In the genomic region with DNA sequence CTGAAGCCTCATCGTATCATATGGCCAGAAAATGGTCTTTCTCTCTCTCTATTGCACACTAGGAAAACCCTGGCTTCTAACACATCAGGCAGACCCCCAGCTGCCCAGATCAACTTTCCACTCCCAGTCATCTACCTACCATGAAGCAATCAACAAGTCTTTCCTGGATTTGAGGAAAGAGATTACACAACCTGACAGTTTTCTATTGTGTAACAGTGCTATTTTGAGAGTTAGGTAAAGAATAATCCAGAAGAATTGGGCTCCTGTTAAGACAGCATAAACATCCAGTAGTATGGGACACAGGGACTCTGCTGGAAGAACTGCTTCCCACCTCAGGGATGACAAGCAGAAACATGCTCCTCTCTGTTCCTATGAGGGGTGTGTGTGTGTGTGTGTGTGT, we compare ENCODE assay signal across 14 mouse cellular contexts.
"Had no signal": no experiment of that assay in that cellular context is flagged by ENCODE, and none has a peak within 500 bp of the region (broad histone marks: within the 10 kb centered on the region; RNA-seq: fewer than 3 reads in every experiment).

No protein-coding gene starts in this region.

- H3K27me3 ChIP-seq: intestine, embryonic 15.5 days; limb, embryonic 12.5 days; liver, embryonic 13.5 days; midbrain, embryonic 13.5 days; neural tube, embryonic 15.5 days had no signal

- ATAC-seq: intestine, embryonic 15.5 days; midbrain, embryonic 13.5 days had no signal

- H3K27ac ChIP-seq: intestine, embryonic 15.5 days; kidney, postnatal 0 days; layer of hippocampus, adult 2 months; limb, embryonic 12.5 days; liver, embryonic 13.5 days; midbrain, embryonic 13.5 days; neural tube, embryonic 15.5 days; stomach, postnatal 0 days had no signal

- DNase-seq: kidney, postnatal 4 days; liver, embryonic 13.5 days; lung, embryonic 14.5 days; right cerebral cortex, adult 18-20 months; right cerebral cortex, postnatal 25 days; thymus, postnatal 4 days had no signal

- H3K36me3 ChIP-seq: intestine, embryonic 15.5 days had no signal

- H3K4me1 ChIP-seq: intestine, embryonic 15.5 days had no signal

- H3K9ac ChIP-seq: intestine, embryonic 15.5 days; limb, embryonic 12.5 days; liver, embryonic 13.5 days; lung, embryonic 14.5 days; midbrain, embryonic 13.5 days; neural tube, embryonic 15.5 days had no signal

- H3K4me3 ChIP-seq: intestine, embryonic 15.5 days; layer of hippocampus, adult 2 months; limb, embryonic 12.5 days; liver, embryonic 13.5 days; midbrain, embryonic 13.5 days; myocyte; neural tube, embryonic 15.5 days had no signal

- H3K9me3 ChIP-seq: intestine, embryonic 15.5 days; limb, embryonic 12.5 days; liver, embryonic 13.5 days; midbrain, embryonic 13.5 days; neural tube, embryonic 15.5 days had no signal

- H3K4me2 ChIP-seq: intestine, embryonic 15.5 days; limb, embryonic 12.5 days; liver, embryonic 13.5 days; lung, embryonic 14.5 days; midbrain, embryonic 13.5 days; neural tube, embryonic 15.5 days had no signal
